In genomic region chr11:96351831-96352230, GRCm38 (mm10) we compare ENCODE assay signal across 9 mouse cellular contexts. TPM values are rescaled to one million over a fixed set of nuclear protein-coding genes. Genes with fewer than 3 reads are reported as not detected.
A peak's percentile ranks its signal among the peaks of the same experiment; 100 is the strongest.
DNase-seq lines count a peak whose midpoint lies in the region; ATAC-seq and TF ChIP-seq lines count a peak whose summit lies in the region.
"Had no signal": no experiment of that assay in that cellular context is flagged by ENCODE, and none has a peak within 500 bp of the region (broad histone marks: within the 10 kb centered on the region; RNA-seq: fewer than 3 reads in every experiment).

No protein-coding gene starts in this region.

- no peak overlapping the region for H3K4me3 ChIP-seq in midbrain, postnatal 0 days (ENCODE audit: low read depth, low read length)
- H3K4me3 ChIP-seq in midbrain, embryonic 14.5 days (replicated peaks; ENCODE audit: low read depth, low read length), result no peak overlapping the region
- H3K4me3 ChIP-seq in hindbrain, postnatal 0 days (ENCODE audit: low read length), result peak overlapping the region; percentile 50
- peak overlapping the region; percentile 54 for H3K4me3 ChIP-seq in liver, embryonic 12.5 days

- no peak overlapping the region for H3K9ac ChIP-seq in midbrain, postnatal 0 days (replicated peaks; ENCODE audit: low read length, poor library complexity, severe bottlenecking)
- H3K9ac ChIP-seq in midbrain, embryonic 14.5 days (replicated peaks; ENCODE audit: low read length), result no peak overlapping the region
- peak overlapping the region; percentile 75 for H3K9ac ChIP-seq in hindbrain, postnatal 0 days (replicated peaks; ENCODE audit: low read length)
- peak overlapping the region; percentile 63 for H3K9ac ChIP-seq in liver, embryonic 12.5 days

- H3K27ac ChIP-seq in midbrain, postnatal 0 days (ENCODE audit: low read depth, low read length), result no peak overlapping the region
- no peak overlapping the region for H3K27ac ChIP-seq in midbrain, embryonic 14.5 days (replicated peaks; ENCODE audit: low read depth, low read length)
- peak overlapping the region; percentile 91 for H3K27ac ChIP-seq in hindbrain, postnatal 0 days
- peak overlapping the region; percentile 81 for H3K27ac ChIP-seq in liver, embryonic 12.5 days

- WGBS in midbrain, postnatal 0 days, result under 1% methylated on average over 22 of the region's 22 CpGs
- WGBS in midbrain, embryonic 14.5 days, result 1% methylated on average over 22 of the region's 22 CpGs
- 1% methylated on average over 22 of the region's 22 CpGs for WGBS in hindbrain, postnatal 0 days
- 6% methylated on average over 22 of the region's 22 CpGs for WGBS in liver, embryonic 12.5 days (ENCODE audit: insufficient replicate concordance)

- no peak for TF ChIP-seq CTCF in midbrain, postnatal 0 days (IDR thresholded peaks at IDR 0.05)
- TF ChIP-seq CTCF in hindbrain, postnatal 0 days (IDR thresholded peaks at IDR 0.05; ENCODE audit: low read depth), result no peak

- ATAC-seq in midbrain, postnatal 0 days (ENCODE audit: low FRiP score), result no peak
- no peak for ATAC-seq in midbrain, embryonic 14.5 days (ENCODE audit: low FRiP score, low TSS enrichment)
- no peak; the same call in 1 of the 2 replicates for ATAC-seq in hindbrain, postnatal 0 days
- ATAC-seq in liver, embryonic 12.5 days, result no peak
- ATAC-seq in CD4-positive, CD25-positive, alpha-beta regulatory T cell, adult 4 months, result no peak

- no peaks in the 10 kb centered on the region for H3K36me3 ChIP-seq in midbrain, postnatal 0 days (ENCODE audit: insufficient read depth, low read length)
- no peaks in the 10 kb centered on the region for H3K36me3 ChIP-seq in midbrain, embryonic 14.5 days (ENCODE audit: control insufficient read depth, insufficient read depth, low read length)
- no peaks in the 10 kb centered on the region for H3K36me3 ChIP-seq in hindbrain, postnatal 0 days (ENCODE audit: insufficient read depth, low read length)
- H3K36me3 ChIP-seq in liver, embryonic 12.5 days, result no peaks in the 10 kb centered on the region
- H3K36me3 ChIP-seq: G1E had no signal

- no peak overlapping the region for H3K4me2 ChIP-seq in midbrain, postnatal 0 days (ENCODE audit: low read depth, low read length, poor library complexity, severe bottlenecking)
- no peak overlapping the region for H3K4me2 ChIP-seq in midbrain, embryonic 14.5 days (ENCODE audit: low read length)
- peak overlapping the region; percentile 59 for H3K4me2 ChIP-seq in hindbrain, postnatal 0 days (ENCODE audit: low read depth, low read length)
- H3K4me2 ChIP-seq in liver, embryonic 12.5 days, result peak overlapping the region; percentile 25; the same call in 1 of the 2 replicates

- no peaks in the 10 kb centered on the region for H3K9me3 ChIP-seq in midbrain, postnatal 0 days (ENCODE audit: low read length)
- H3K9me3 ChIP-seq in midbrain, embryonic 14.5 days (ENCODE audit: control insufficient read depth, low read length), result no peaks in the 10 kb centered on the region
- H3K9me3 ChIP-seq in hindbrain, postnatal 0 days (ENCODE audit: low read length), result no peaks in the 10 kb centered on the region
- no peaks in the 10 kb centered on the region for H3K9me3 ChIP-seq in liver, embryonic 12.5 days (replicated peaks)
- H3K9me3 ChIP-seq: G1E had no signal

- H3K27me3 ChIP-seq in midbrain, postnatal 0 days (ENCODE audit: insufficient read depth, low read length), result peaks cover 80% of the 10 kb centered on the region
- peaks cover 92% of the 10 kb centered on the region for H3K27me3 ChIP-seq in midbrain, embryonic 14.5 days (ENCODE audit: control insufficient read depth, insufficient read depth, low read length)
- H3K27me3 ChIP-seq in hindbrain, postnatal 0 days (ENCODE audit: insufficient read depth, low read length), result peaks cover 65% of the 10 kb centered on the region
- H3K27me3 ChIP-seq in liver, embryonic 12.5 days (replicated peaks), result peaks cover 92% of the 10 kb centered on the region

- no peaks in the 10 kb centered on the region for H3K4me1 ChIP-seq in midbrain, postnatal 0 days (ENCODE audit: insufficient read depth, low read length)
- H3K4me1 ChIP-seq in midbrain, embryonic 14.5 days (ENCODE audit: control insufficient read depth, insufficient read depth, low read length), result no peaks in the 10 kb centered on the region
- no peaks in the 10 kb centered on the region for H3K4me1 ChIP-seq in hindbrain, postnatal 0 days (ENCODE audit: insufficient read depth, low read length)
- H3K4me1 ChIP-seq in liver, embryonic 12.5 days, result peaks cover 9% of the 10 kb centered on the region; the same call in 1 of the 2 replicates

- DNase-seq in midbrain, postnatal 0 days (ENCODE audit: low spot score), result peak; percentile 71
- DNase-seq in midbrain, embryonic 14.5 days, result no peak
- peak; percentile 76 for DNase-seq in hindbrain, postnatal 0 days (ENCODE audit: low spot score)
- peak; percentile 50 for DNase-seq in yolk sac, embryonic 10.5 days (ENCODE audit: low spot score)
- DNase-seq in right cerebral cortex, postnatal 4 days, result no peak
- no peak for DNase-seq in thymus, adult 18-20 months

RNA-seq across cellular contexts. Expression of gene Hoxb2, which starts 1.5 kb away (rescaled TPM):
- 0.52 and 1.2 TPM in 2 replicates for total RNA-seq in midbrain, postnatal 0 days (2014; rRNA removed)
- not detected in 2 replicates for polyA plus RNA-seq in midbrain, postnatal 0 days (2015; fragmentation: Nextera tagmentation; extraction: Ambion mirVana)
- polyA plus RNA-seq in midbrain, embryonic 14.5 days (2014; fragmentation: Nextera tagmentation; extraction: Ambion mirVana), result 0.17 TPM in 1 of 2 replicates, not detected in the other
- total RNA-seq in hindbrain, postnatal 0 days (2014; rRNA removed), result 35.4 and 36.4 TPM in 2 replicates
- 11.6 and 13.1 TPM in 2 replicates for polyA plus RNA-seq in hindbrain, postnatal 0 days (2015; fragmentation: Nextera tagmentation; extraction: Ambion mirVana)
- polyA plus RNA-seq in liver, embryonic 12.5 days (2016; fragmentation: Nextera tagmentation; extraction: Ambion mirVana), result 4.4 and 4.6 TPM in 2 replicates
- polyA plus RNA-seq in CD4-positive, CD25-positive, alpha-beta regulatory T cell, adult 4 months (2017; shearing (Covaris generic)), result under 1 TPM in 1 of 2 experiments, not detected in 1; 0.09 TPM
- polyA plus RNA-seq: G1E had no signal

RNA-seq across cellular contexts. Expression of gene Hoxb1, which starts 13.7 kb away (rescaled TPM):
- total RNA-seq in midbrain, postnatal 0 days (2014; rRNA removed), result not detected in 2 replicates
- not detected in 2 replicates for polyA plus RNA-seq in midbrain, postnatal 0 days (2015; fragmentation: Nextera tagmentation; extraction: Ambion mirVana)
- polyA plus RNA-seq in midbrain, embryonic 14.5 days (2014; fragmentation: Nextera tagmentation; extraction: Ambion mirVana), result not detected in 2 replicates
- 0.21 TPM in 1 of 2 replicates, not detected in the other for total RNA-seq in hindbrain, postnatal 0 days (2014; rRNA removed)
- 0.08 and 0.24 TPM in 2 replicates for polyA plus RNA-seq in hindbrain, postnatal 0 days (2015; fragmentation: Nextera tagmentation; extraction: Ambion mirVana)
- 0.14 and 0.22 TPM in 2 replicates for polyA plus RNA-seq in liver, embryonic 12.5 days (2016; fragmentation: Nextera tagmentation; extraction: Ambion mirVana)
- not detected for polyA plus RNA-seq in CD4-positive, CD25-positive, alpha-beta regulatory T cell, adult 4 months (2017; shearing (Covaris generic))
- polyA plus RNA-seq: G1E had no signal

RNA-seq across cellular contexts. Expression of gene Hoxb3, which starts 28.7 kb away (rescaled TPM):
- total RNA-seq in midbrain, postnatal 0 days (2014; rRNA removed), result 0.94 and 9.2 TPM in 2 replicates
- not detected in 2 replicates for polyA plus RNA-seq in midbrain, postnatal 0 days (2015; fragmentation: Nextera tagmentation; extraction: Ambion mirVana)
- not detected in 2 replicates for polyA plus RNA-seq in midbrain, embryonic 14.5 days (2014; fragmentation: Nextera tagmentation; extraction: Ambion mirVana)
- 42.1 and 42.2 TPM in 2 replicates for total RNA-seq in hindbrain, postnatal 0 days (2014; rRNA removed)
- polyA plus RNA-seq in hindbrain, postnatal 0 days (2015; fragmentation: Nextera tagmentation; extraction: Ambion mirVana), result 6.6 and 8.1 TPM in 2 replicates
- 0.31 and 0.36 TPM in 2 replicates for polyA plus RNA-seq in liver, embryonic 12.5 days (2016; fragmentation: Nextera tagmentation; extraction: Ambion mirVana)
- polyA plus RNA-seq in CD4-positive, CD25-positive, alpha-beta regulatory T cell, adult 4 months (2017; shearing (Covaris generic)), result under 1 TPM; 0.22 to 0.56 TPM

RNA-seq across cellular contexts. Expression of gene Hoxb4, which starts 33.8 kb away (rescaled TPM):
- total RNA-seq in midbrain, postnatal 0 days (2014; rRNA removed), result 0.09 and 0.66 TPM in 2 replicates
- polyA plus RNA-seq in midbrain, postnatal 0 days (2015; fragmentation: Nextera tagmentation; extraction: Ambion mirVana), result not detected in 2 replicates
- not detected in 2 replicates for polyA plus RNA-seq in midbrain, embryonic 14.5 days (2014; fragmentation: Nextera tagmentation; extraction: Ambion mirVana)
- total RNA-seq in hindbrain, postnatal 0 days (2014; rRNA removed), result 4.2 and 8.6 TPM in 2 replicates
- polyA plus RNA-seq in hindbrain, postnatal 0 days (2015; fragmentation: Nextera tagmentation; extraction: Ambion mirVana), result 2.4 and 3.3 TPM in 2 replicates
- 0.62 and 0.66 TPM in 2 replicates for polyA plus RNA-seq in liver, embryonic 12.5 days (2016; fragmentation: Nextera tagmentation; extraction: Ambion mirVana)
- polyA plus RNA-seq in CD4-positive, CD25-positive, alpha-beta regulatory T cell, adult 4 months (2017; shearing (Covaris generic)), result 1 to 10 TPM; 1.9 to 2.5 TPM
- total RNA-seq: G1E had no signal

RNA-seq across cellular contexts. Expression of gene Hoxb5, which starts 48.7 kb away (rescaled TPM):
- total RNA-seq in midbrain, postnatal 0 days (2014; rRNA removed), result 1.5 TPM in 1 of 2 replicates, not detected in the other
- polyA plus RNA-seq in midbrain, postnatal 0 days (2015; fragmentation: Nextera tagmentation; extraction: Ambion mirVana), result not detected in 2 replicates
- polyA plus RNA-seq in midbrain, embryonic 14.5 days (2014; fragmentation: Nextera tagmentation; extraction: Ambion mirVana), result not detected in 2 replicates
- total RNA-seq in hindbrain, postnatal 0 days (2014; rRNA removed), result 16.5 and 24.3 TPM in 2 replicates
- polyA plus RNA-seq in hindbrain, postnatal 0 days (2015; fragmentation: Nextera tagmentation; extraction: Ambion mirVana), result 109 and 113 TPM in 2 replicates
- polyA plus RNA-seq in liver, embryonic 12.5 days (2016; fragmentation: Nextera tagmentation; extraction: Ambion mirVana), result 1.3 and 1.5 TPM in 2 replicates
- not detected for polyA plus RNA-seq in CD4-positive, CD25-positive, alpha-beta regulatory T cell, adult 4 months (2017; shearing (Covaris generic))

Comparison
In these comparisons a context has a peak if more than half of its experiments do, and no peak if none do; other contexts are left out.
1. DNase-seq: peak in midbrain, postnatal 0 days (single experiment), hindbrain, postnatal 0 days (single experiment) and yolk sac, embryonic 10.5 days (single experiment); none in midbrain, embryonic 14.5 days (single experiment), right cerebral cortex, postnatal 4 days (single experiment) and thymus, adult 18-20 months (0 of 2).
2. H3K27ac ChIP-seq: peak in hindbrain, postnatal 0 days (single experiment) and liver, embryonic 12.5 days (single experiment); none in midbrain, postnatal 0 days (single experiment) and midbrain, embryonic 14.5 days (single experiment).
3. H3K4me2 ChIP-seq: peak in hindbrain, postnatal 0 days (single experiment) and liver, embryonic 12.5 days (single experiment); none in midbrain, postnatal 0 days (single experiment) and midbrain, embryonic 14.5 days (single experiment).
4. H3K4me3 ChIP-seq: peak in hindbrain, postnatal 0 days (single experiment) and liver, embryonic 12.5 days (single experiment); none in midbrain, postnatal 0 days (single experiment) and midbrain, embryonic 14.5 days (single experiment).
5. H3K9ac ChIP-seq: peak in hindbrain, postnatal 0 days (single experiment) and liver, embryonic 12.5 days (single experiment); none in midbrain, postnatal 0 days (single experiment) and midbrain, embryonic 14.5 days (single experiment).